7 mouse cellular contexts compared by ENCODE assay signal in the genomic region with DNA sequence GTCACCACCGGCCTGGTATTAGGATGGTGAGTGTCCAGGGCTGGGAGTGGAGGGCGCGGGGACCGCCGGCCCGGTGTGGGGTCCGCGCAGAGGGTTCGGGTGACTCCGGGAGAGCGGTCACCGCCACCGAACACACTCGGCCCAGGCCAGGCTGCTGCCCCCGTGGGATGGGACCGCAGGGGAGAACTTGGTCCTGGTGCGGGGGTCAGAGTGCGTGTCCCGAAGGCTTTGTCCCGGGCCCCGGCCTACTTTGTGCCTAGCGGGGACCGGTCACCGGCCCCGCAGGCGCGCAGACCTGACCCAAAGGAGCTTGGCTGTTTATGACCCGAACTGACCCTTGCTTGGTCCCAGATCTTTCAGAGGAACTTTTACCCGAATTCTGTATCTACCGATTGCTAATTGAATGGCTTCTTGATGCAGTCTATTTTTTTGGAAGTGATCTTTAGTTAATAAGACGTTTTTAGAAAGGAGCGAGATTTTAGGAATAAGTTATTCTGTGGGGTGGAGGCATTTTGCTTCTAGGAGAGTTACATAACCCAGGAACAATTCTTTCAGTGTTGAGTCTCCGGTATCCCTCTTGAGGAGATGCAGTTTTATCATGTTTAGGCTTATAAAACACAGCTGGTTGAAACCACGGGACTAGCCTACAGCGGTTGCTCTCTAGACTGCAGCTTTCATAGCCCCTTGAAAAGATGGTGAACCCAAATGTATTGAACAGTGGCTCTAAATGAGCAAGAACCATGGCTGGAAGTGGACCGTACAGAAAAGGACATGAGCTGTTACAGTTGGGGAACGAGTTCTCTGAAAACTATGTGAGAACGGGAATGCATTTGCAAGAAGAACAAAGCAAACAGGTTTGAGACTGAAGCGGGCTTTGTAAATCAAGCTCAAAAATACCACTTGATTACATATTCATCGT. TPM values are rescaled to one million over a fixed set of nuclear protein-coding genes. Genes with fewer than 3 reads are reported as not detected.
DNase-seq lines count a peak whose midpoint lies in the region; ATAC-seq and TF ChIP-seq lines count a peak whose summit lies in the region.

No protein-coding gene starts in this region.

- WGBS in bone marrow, adult 2 months = 9% methylated on average over 40 of the region's 40 CpGs
- WGBS in forebrain, embryonic 16.5 days = 7% methylated on average over 40 of the region's 40 CpGs
- WGBS in kidney, embryonic 16.5 days = 7% methylated on average over 40 of the region's 40 CpGs
- 5% methylated on average over 40 of the region's 40 CpGs for WGBS in lung, embryonic 15.5 days

- H3K27me3 ChIP-seq in testis, adult 2 months (ENCODE audit: control insufficient read depth, insufficient read depth, low read length) = no peaks in the 10 kb centered on the region
- no peaks in the 10 kb centered on the region for H3K27me3 ChIP-seq in forebrain, embryonic 16.5 days (replicated peaks; ENCODE audit: control insufficient read depth, insufficient read depth, low read length)
- H3K27me3 ChIP-seq in kidney, embryonic 16.5 days (ENCODE audit: insufficient read depth, low read length) = no peaks in the 10 kb centered on the region
- H3K27me3 ChIP-seq in lung, embryonic 15.5 days = no peaks in the 10 kb centered on the region

- no peak for TF ChIP-seq POLR2A in testis, adult 2 months (IDR thresholded peaks at IDR 0.05; ENCODE audit: control insufficient read depth, low read depth, low read length)
- TF ChIP-seq POLR2A in bone marrow, adult 2 months (IDR thresholded peaks at IDR 0.05; ENCODE audit: borderline replicate concordance, control insufficient read depth, low read depth, low read length) = no peak

- no peaks in the 10 kb centered on the region for H3K36me3 ChIP-seq in testis, adult 2 months (ENCODE audit: control insufficient read depth, insufficient read depth, low read length)
- no peaks in the 10 kb centered on the region for H3K36me3 ChIP-seq in forebrain, embryonic 16.5 days (ENCODE audit: control insufficient read depth, insufficient read depth)
- H3K36me3 ChIP-seq in kidney, embryonic 16.5 days (ENCODE audit: insufficient read depth, low read length) = no peaks in the 10 kb centered on the region
- no peaks in the 10 kb centered on the region for H3K36me3 ChIP-seq in lung, embryonic 15.5 days

- no peak for TF ChIP-seq CTCF in testis, adult 2 months (IDR thresholded peaks at IDR 0.05; ENCODE audit: control insufficient read depth, insufficient read depth, insufficient replicate concordance, low read depth, low read length)
- TF ChIP-seq CTCF in bone marrow, adult 2 months (IDR thresholded peaks at IDR 0.05; ENCODE audit: control insufficient read depth, insufficient read depth, low read length) = no peak

- no peaks in the 10 kb centered on the region; the same call in 1 of the 2 replicates for H3K4me1 ChIP-seq in testis, adult 2 months (ENCODE audit: control insufficient read depth, insufficient read depth, low read length)
- 0 out of 2 replicates have a peak, but pooled peaks cover 1% of the 10 kb centered on the region for H3K4me1 ChIP-seq in bone marrow, adult 2 months (ENCODE audit: control insufficient read depth, insufficient read depth, low read length)
- peaks cover 12% of the 10 kb centered on the region for H3K4me1 ChIP-seq in forebrain, embryonic 16.5 days (replicated peaks; ENCODE audit: control insufficient read depth, insufficient read depth, low read length)
- peaks cover 11% of the 10 kb centered on the region for H3K4me1 ChIP-seq in kidney, embryonic 16.5 days (ENCODE audit: insufficient read depth, low read length)
- peaks cover 28% of the 10 kb centered on the region for H3K4me1 ChIP-seq in lung, embryonic 15.5 days

- no peak for DNase-seq in testis, postnatal 14 days (ENCODE audit: low spot score)
- DNase-seq in retina, postnatal 1 day = peak; percentile 5

- no peaks in the 10 kb centered on the region for H3K9me3 ChIP-seq in forebrain, embryonic 16.5 days (ENCODE audit: control insufficient read depth, low read length)
- no peaks in the 10 kb centered on the region for H3K9me3 ChIP-seq in kidney, embryonic 16.5 days (ENCODE audit: low read length)
- no peaks in the 10 kb centered on the region for H3K9me3 ChIP-seq in lung, embryonic 15.5 days

- peak overlapping the region; percentile 97 for H3K4me3 ChIP-seq in testis, adult 2 months (ENCODE audit: control insufficient read depth, low read depth, low read length)
- peak overlapping the region; percentile 91 for H3K4me3 ChIP-seq in bone marrow, adult 2 months (replicated peaks; ENCODE audit: control insufficient read depth, low read depth, low read length)
- peak overlapping the region; percentile 61 for H3K4me3 ChIP-seq in forebrain, embryonic 16.5 days (replicated peaks; ENCODE audit: low read length)
- H3K4me3 ChIP-seq in kidney, embryonic 16.5 days (ENCODE audit: low read length) = peak overlapping the region; percentile 65
- peak overlapping the region; percentile 84 for H3K4me3 ChIP-seq in lung, embryonic 15.5 days

- H3K27ac ChIP-seq in testis, adult 2 months (ENCODE audit: control insufficient read depth, insufficient read depth, low read depth, low read length) = peak overlapping the region; percentile 90
- H3K27ac ChIP-seq in bone marrow, adult 2 months (ENCODE audit: control insufficient read depth, insufficient read depth, low read depth, low read length, poor library complexity) = peak overlapping the region; percentile 79
- H3K27ac ChIP-seq in forebrain, embryonic 16.5 days (ENCODE audit: low read length) = no peak overlapping the region
- H3K27ac ChIP-seq in kidney, embryonic 16.5 days (ENCODE audit: low read length) = 0 out of 2 replicates have a peak overlapping the region, but pooled peaks have one; percentile 52
- peak overlapping the region; percentile 69; the same call in 1 of the 2 replicates for H3K27ac ChIP-seq in lung, embryonic 15.5 days

- no peak for ATAC-seq in forebrain, embryonic 16.5 days
- ATAC-seq in kidney, embryonic 16.5 days (ENCODE audit: low FRiP score, low TSS enrichment) = no peak
- no peak for ATAC-seq in lung, embryonic 15.5 days (ENCODE audit: borderline replicate concordance, extremely low read depth, low FRiP score, low TSS enrichment)

- peak overlapping the region; percentile 71 for H3K9ac ChIP-seq in forebrain, embryonic 16.5 days (replicated peaks; ENCODE audit: low read depth, low read length)
- H3K9ac ChIP-seq in kidney, embryonic 16.5 days (replicated peaks; ENCODE audit: low read length) = peak overlapping the region; percentile 78
- peak overlapping the region; percentile 77 for H3K9ac ChIP-seq in lung, embryonic 15.5 days

- peak overlapping the region; percentile 94 for H3K4me2 ChIP-seq in forebrain, embryonic 16.5 days (ENCODE audit: low read length)
- H3K4me2 ChIP-seq in kidney, embryonic 16.5 days (replicated peaks; ENCODE audit: low read depth, low read length) = peak overlapping the region; percentile 64
- H3K4me2 ChIP-seq in lung, embryonic 15.5 days = peak overlapping the region; percentile 72

RNA-seq across cellular contexts. Expression of a gene that starts 0.7 kb away (rescaled TPM):
- polyA plus RNA-seq in testis, adult 2 months (2012; rRNA removed) = 76.9 and 78.5 TPM in 2 replicates
- polyA plus RNA-seq in bone marrow, adult 2 months (2011; ENCODE audit: insufficient read depth, insufficient read length, low replicate concordance, missing spikeins) = 11.8 and 20.7 TPM in 2 replicates
- 12.0 and 13.0 TPM in 2 replicates for polyA plus RNA-seq in forebrain, embryonic 16.5 days (2015; fragmentation: Nextera tagmentation; extraction: Ambion mirVana)
- 27.4 and 32.0 TPM in 2 replicates for polyA plus RNA-seq in kidney, embryonic 16.5 days (2015; fragmentation: Nextera tagmentation; extraction: Ambion mirVana)
- 46.0 and 47.1 TPM in 2 replicates for polyA plus RNA-seq in lung, embryonic 15.5 days (2015; fragmentation: Nextera tagmentation; extraction: Ambion mirVana)

RNA-seq across cellular contexts. Expression of a gene that starts 10.6 kb away (rescaled TPM):
- polyA plus RNA-seq in testis, adult 2 months (2012; rRNA removed) = 56.6 and 69.6 TPM in 2 replicates
- polyA plus RNA-seq in bone marrow, adult 2 months (2011; ENCODE audit: insufficient read depth, insufficient read length, low replicate concordance, missing spikeins) = 22.5 and 26.7 TPM in 2 replicates
- polyA plus RNA-seq in forebrain, embryonic 16.5 days (2015; fragmentation: Nextera tagmentation; extraction: Ambion mirVana) = 128 and 135 TPM in 2 replicates
- 76.1 and 79.4 TPM in 2 replicates for polyA plus RNA-seq in kidney, embryonic 16.5 days (2015; fragmentation: Nextera tagmentation; extraction: Ambion mirVana)
- 69.5 and 69.7 TPM in 2 replicates for polyA plus RNA-seq in lung, embryonic 15.5 days (2015; fragmentation: Nextera tagmentation; extraction: Ambion mirVana)

RNA-seq across cellular contexts. Expression of a gene that starts 44.4 kb away (rescaled TPM):
- 9.9 and 10.1 TPM in 2 replicates for polyA plus RNA-seq in testis, adult 2 months (2012; rRNA removed)
- polyA plus RNA-seq in bone marrow, adult 2 months (2011; ENCODE audit: insufficient read depth, insufficient read length, low replicate concordance, missing spikeins) = 36.3 and 41.8 TPM in 2 replicates
- 155 and 159 TPM in 2 replicates for polyA plus RNA-seq in forebrain, embryonic 16.5 days (2015; fragmentation: Nextera tagmentation; extraction: Ambion mirVana)
- 178 and 184 TPM in 2 replicates for polyA plus RNA-seq in kidney, embryonic 16.5 days (2015; fragmentation: Nextera tagmentation; extraction: Ambion mirVana)
- 182 TPM in 2 replicates for polyA plus RNA-seq in lung, embryonic 15.5 days (2015; fragmentation: Nextera tagmentation; extraction: Ambion mirVana)

RNA-seq across cellular contexts. Expression of a gene that starts 50.0 kb away (rescaled TPM):
- polyA plus RNA-seq in testis, adult 2 months (2012; rRNA removed) = 693 and 832 TPM in 2 replicates
- polyA plus RNA-seq in bone marrow, adult 2 months (2011; ENCODE audit: insufficient read depth, insufficient read length, low replicate concordance, missing spikeins) = 3.6 and 7.7 TPM in 2 replicates
- 5.9 and 6.6 TPM in 2 replicates for polyA plus RNA-seq in forebrain, embryonic 16.5 days (2015; fragmentation: Nextera tagmentation; extraction: Ambion mirVana)
- 4.6 and 5.4 TPM in 2 replicates for polyA plus RNA-seq in kidney, embryonic 16.5 days (2015; fragmentation: Nextera tagmentation; extraction: Ambion mirVana)
- polyA plus RNA-seq in lung, embryonic 15.5 days (2015; fragmentation: Nextera tagmentation; extraction: Ambion mirVana) = 6.4 and 6.5 TPM in 2 replicates
